Mouse (Mus musculus) limb, embryonic 12.5 days (tissue): ENCODE results near the gene Cdk20. TPM values are rescaled to one million over a fixed set of nuclear protein-coding genes. Genes with fewer than 3 reads are reported as not detected.

ENCODE experiments used
- polyA plus RNA-seq: library from polyadenylated mRNA; unstranded; fragments of >200 nt; fragmentation: Nextera tagmentation; extraction: Ambion mirVana; gene quantifications from 2 replicates; pipeline ENCODE4 v1.2.1, GENCODE M21; 2016

Cdk20 gene
- polyA plus RNA-seq, 1 experiment from 2014 or later = 18.1 TPM

Other genes starting within 250 kb of the Cdk20 start
- gene Cdc14b, start 157.0 kb upstream of the Cdk20 start, polyA plus RNA-seq = 29.6 and 29.8 TPM in 2 replicates
- 39.4 and 42.6 TPM in 2 replicates for gene Aaed1, start 119.6 kb upstream of the Cdk20 start, polyA plus RNA-seq
- 153 and 157 TPM in 2 replicates for gene Ctsl, start 61.4 kb upstream of the Cdk20 start, polyA plus RNA-seq
- not detected in 2 replicates for gene Fam240b, start 65.5 kb downstream of the Cdk20 start, polyA plus RNA-seq